Mouse (Mus musculus) R1 (cell line): ENCODE results near the gene Apol7b.
A peak's percentile ranks its signal among the peaks of the same experiment; 100 is the strongest.
"Not testable (repeated sequence)": the region's sequence is repeated elsewhere in the genome, so short reads cannot be mapped to it uniquely, and the experiment has no call there.

Experiments used
- DNase-seq: peaks from one replicate; pipeline ENCODE4 v3.0.0-alpha.2; 2018; ENCODE audit warnings: low read depth, low spot score

Gene Apol7b

GRCm38 (mm10) chr15:77447392-77447791 lies at the start of gene Apol7b:
TSS of gene Apol7b (minus strand) at chr15:77447492.
- DNase-seq, result not testable (repeated sequence)

GRCm38 (mm10) chr15:77494694-77495093 lies 47.4 kb upstream of the Apol7b start:
- DNase-seq, result not testable (repeated sequence)

GRCm38 (mm10) chr15:77493181-77493580 lies 45.9 kb upstream of the Apol7b start:
- not testable (repeated sequence) for DNase-seq

GRCm38 (mm10) chr15:77482140-77482794 lies 35.0 kb upstream of the Apol7b start:
- DNase-seq, result no peak

GRCm38 (mm10) chr15:77476693-77477092 lies 29.4 kb upstream of the Apol7b start, which contains the start of gene Apol10a:
TSS of gene Apol10a (plus strand) at chr15:77477047.
- not testable (repeated sequence) for DNase-seq

GRCm38 (mm10) chr15:77474699-77475390 lies 27.6 kb upstream of the Apol7b start:
- DNase-seq, result peak; percentile 50

- DNase-seq, result peak; percentile 76
These were observed 2.6 kb upstream of the Apol7b start for GRCm38 (mm10) chr15:77449927-77450326.

GRCm38 (mm10) chr15:77445668-77446067 lies 1.6 kb downstream of the Apol7b start:
- DNase-seq, result not testable (repeated sequence)

GRCm38 (mm10) chr15:77444746-77445145 lies 2.5 kb downstream of the Apol7b start:
- not testable (repeated sequence) for DNase-seq

- DNase-seq, result not testable (repeated sequence)
These were observed 18.4 kb downstream of the Apol7b start for GRCm38 (mm10) chr15:77428690-77429448.

GRCm38 (mm10) chr15:77422925-77423324 lies 24.4 kb downstream of the Apol7b start:
- not testable (repeated sequence) for DNase-seq

GRCm38 (mm10) chr15:77419657-77420056 lies 27.6 kb downstream of the Apol7b start:
- not testable (repeated sequence) for DNase-seq

- not testable (repeated sequence) for DNase-seq
These were observed 30.5 kb downstream of the Apol7b start for GRCm38 (mm10) chr15:77416655-77417333.

- DNase-seq, result not testable (repeated sequence)
These were observed 31.6 kb downstream of the Apol7b start for GRCm38 (mm10) chr15:77415653-77416052.

- DNase-seq, result peak; percentile 27
These were observed 34.6 kb downstream of the Apol7b start for GRCm38 (mm10) chr15:77412695-77413094.

GRCm38 (mm10) chr15:77411035-77411434 lies 36.3 kb downstream of the Apol7b start, which contains the start of gene Apol9a:
TSS of gene Apol9a (minus strand) at chr15:77411135.
- not testable (repeated sequence) for DNase-seq

- not testable (repeated sequence) for DNase-seq
These were observed 40.9 kb downstream of the Apol7b start for GRCm38 (mm10) chr15:77406370-77406769.

- DNase-seq, result peak; percentile 84
These were observed 48.3 kb downstream of the Apol7b start, which contains the start of gene Apol7a for GRCm38 (mm10) chr15:77399027-77399426. TSS of gene Apol7a (minus strand) at chr15:77399110.

GRCm38 (mm10) chr15:77397450-77398132 lies 49.7 kb downstream of the Apol7b start:
- DNase-seq, result not testable (repeated sequence)

- not testable (repeated sequence) for DNase-seq
These were observed 53.5 kb downstream of the Apol7b start for GRCm38 (mm10) chr15:77393832-77394231.

GRCm38 (mm10) chr15:77387462-77387861 lies 59.8 kb downstream of the Apol7b start:
- DNase-seq, result no peak
